Mouse (Mus musculus) olfactory bulb, adult 2 months (tissue): ENCODE measurements around the gene Sync. TPM values are rescaled to one million over a fixed set of nuclear protein-coding genes. Genes with fewer than 3 reads are reported as not detected.
A peak's percentile ranks its signal among the peaks of the same experiment; 100 is the strongest.

Source experiments
- H3K27ac ChIP-seq: fragments of 200-500 bp; 2 replicates; pipeline ENCODE4 v1.5.1; 2012; ENCODE audit warnings: low read depth, low read length; ENCODE audit not compliant: insufficient read depth
- H3K4me1 ChIP-seq: fragments of 200-500 bp; 2 replicates; pipeline ENCODE4 v1.6.1; 2012; ENCODE audit warnings: low read length; ENCODE audit not compliant: control insufficient read depth, insufficient read depth
- H3K4me3 ChIP-seq: fragments of 200-500 bp; 2 replicates; pipeline ENCODE4 v1.5.1; 2012; ENCODE audit warnings: mild to moderate bottlenecking, low read depth, low read length, moderate library complexity; ENCODE audit not compliant: insufficient read depth
- CTCF ChIP-seq: fragments of 200-500 bp; IDR thresholded peaks from 2 replicates; pipeline ENCODE4 v1.5.1; 2012; ENCODE audit warnings: low read depth, mild to moderate bottlenecking, low read length, moderate library complexity; ENCODE audit not compliant: insufficient read depth
- POLR2A ChIP-seq: fragments of 200-500 bp; IDR thresholded peaks from 2 replicates; pipeline ENCODE4 v1.6.1; 2012; ENCODE audit warnings: mild to moderate bottlenecking, low read depth, low read length, moderate library complexity; ENCODE audit not compliant: insufficient read depth
- WGBS: fragments of 180-500 bp; shearing (Covaris S2); methylation state at CpG from one replicate; pipeline ENCODE4 v1.1.7; 2018; 5-methylcytosine and 5-hydroxymethylcytosine counted together
- polyA plus RNA-seq: library from polyadenylated mRNA; stranded (reverse); fragments of >200 nt; gene quantifications from 2 replicates; pipeline ENCODE4 v1.2.4, GENCODE M21; 2012; ENCODE audit warnings: low replicate concordance; ENCODE audit not compliant: missing spikeins, insufficient read depth, insufficient read length

Sync gene
- polyA plus RNA-seq, 1 experiment, result not detected

DNA sequence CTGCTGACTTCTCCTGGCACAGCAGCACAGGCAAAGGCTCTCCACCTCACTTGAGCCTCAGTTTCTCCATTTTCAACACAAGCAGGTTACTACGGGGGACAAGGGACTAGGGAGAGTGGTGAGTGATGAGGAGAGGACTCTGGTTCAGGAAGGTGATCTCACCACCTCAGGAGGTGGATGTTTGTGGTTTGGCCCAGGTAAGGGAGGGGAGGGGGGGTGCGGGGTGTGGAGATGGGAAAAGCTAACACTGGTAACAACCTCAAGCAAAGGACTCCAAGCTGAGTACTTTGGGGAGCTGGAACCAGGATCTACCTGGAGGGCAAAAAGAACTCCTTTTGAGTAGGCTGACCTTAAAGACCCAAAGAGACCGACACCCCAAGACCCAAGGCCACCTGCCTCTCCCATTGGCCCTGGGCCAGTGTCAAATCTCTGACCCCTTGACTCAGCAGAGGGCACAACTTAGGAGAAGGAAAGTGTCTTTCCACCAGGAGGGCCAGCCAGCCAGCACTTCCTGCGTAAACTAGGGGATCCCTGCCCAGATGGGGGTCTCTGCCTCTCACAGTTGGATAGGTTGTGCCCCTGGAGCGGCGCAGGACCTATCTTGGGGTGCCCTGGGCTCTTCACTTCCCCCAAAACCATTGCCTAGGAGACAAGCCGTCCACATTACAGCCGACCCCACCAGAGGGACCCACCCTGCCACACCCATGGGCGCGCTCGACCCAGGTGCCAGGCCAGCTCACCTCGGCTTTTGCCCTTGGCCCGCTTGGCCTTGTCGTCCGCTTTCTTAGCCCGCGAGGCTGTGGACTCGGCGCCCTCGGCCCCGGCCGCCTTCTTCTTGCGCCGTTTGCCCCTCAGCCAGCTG is 39.8 kb upstream of the Sync start:
- H3K4me1 ChIP-seq, result peaks cover 17% of the 10 kb centered on the region
- TF ChIP-seq CTCF, result no peak
- no peak for TF ChIP-seq POLR2A
- peak overlapping the region; percentile 40 for H3K4me3 ChIP-seq
- 24% methylated on average over 24 of the region's 24 CpGs for WGBS
- H3K27ac ChIP-seq, result no peak overlapping the region

DNA sequence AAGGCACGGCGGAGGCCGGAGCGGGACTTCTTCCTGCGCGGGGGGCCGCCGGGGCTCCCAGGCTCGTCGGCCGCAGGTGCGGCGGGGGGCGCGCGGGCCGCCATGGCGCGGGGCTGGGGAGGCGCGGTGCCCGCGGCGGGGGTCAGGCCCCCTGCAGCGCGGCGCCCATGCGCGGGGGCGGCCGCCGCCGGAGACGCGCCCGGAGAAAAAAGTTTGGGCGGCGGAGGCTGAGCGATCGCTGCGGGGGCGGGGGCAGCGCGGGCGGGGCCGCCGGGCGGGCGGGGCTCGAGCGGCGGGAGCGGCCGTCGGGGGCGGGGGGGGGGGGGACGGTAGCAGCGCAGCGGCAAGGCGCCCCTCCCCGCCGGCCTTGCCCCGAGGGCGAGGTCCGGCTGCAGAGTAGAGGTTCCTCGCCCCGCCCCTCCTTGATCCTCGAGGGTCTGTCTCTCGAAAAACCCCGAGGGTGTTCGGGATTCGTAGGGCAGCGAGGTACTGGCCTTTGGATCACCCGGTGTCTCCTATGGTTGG is 39.1 kb upstream of the Sync start:
- Histone ChIP-seq H3K27ac (no peak overlapping the region), H3K4me1 (peaks cover 17% of the 10 kb centered on the region), H3K4me3 (peak overlapping the region; percentile 40)
- TF ChIP-seq CTCF (no peak), POLR2A (no peak)
- WGBS, result 12% methylated on average over 61 of the region's 74 CpGs

DNA sequence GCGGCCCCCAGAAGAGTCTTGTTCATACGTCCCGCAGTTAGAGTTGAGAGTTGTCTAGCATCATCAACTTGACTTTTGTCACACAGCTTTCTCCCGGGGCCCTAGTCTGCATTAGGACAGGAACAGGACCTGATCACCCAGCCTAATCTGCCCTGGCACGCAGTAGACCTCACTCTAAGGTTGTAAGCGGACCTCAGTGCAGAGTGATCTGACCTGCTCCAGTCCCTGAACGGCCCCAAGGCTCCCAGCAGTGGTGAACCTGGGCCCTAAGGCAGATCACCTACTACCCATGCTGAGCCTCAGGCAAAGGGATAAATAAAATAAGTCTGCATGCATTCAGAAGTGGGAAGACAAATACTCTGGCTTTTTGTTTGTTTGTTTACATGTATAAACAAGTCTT is 38.1 kb upstream of the Sync start:
- TF ChIP-seq CTCF (no peak), POLR2A (no peak)
- no peak overlapping the region for H3K4me3 ChIP-seq
- H3K4me1 ChIP-seq, result peaks cover 17% of the 10 kb centered on the region
- 80% methylated on average over 7 of the region's 7 CpGs for WGBS
- no peak overlapping the region for H3K27ac ChIP-seq

DNA sequence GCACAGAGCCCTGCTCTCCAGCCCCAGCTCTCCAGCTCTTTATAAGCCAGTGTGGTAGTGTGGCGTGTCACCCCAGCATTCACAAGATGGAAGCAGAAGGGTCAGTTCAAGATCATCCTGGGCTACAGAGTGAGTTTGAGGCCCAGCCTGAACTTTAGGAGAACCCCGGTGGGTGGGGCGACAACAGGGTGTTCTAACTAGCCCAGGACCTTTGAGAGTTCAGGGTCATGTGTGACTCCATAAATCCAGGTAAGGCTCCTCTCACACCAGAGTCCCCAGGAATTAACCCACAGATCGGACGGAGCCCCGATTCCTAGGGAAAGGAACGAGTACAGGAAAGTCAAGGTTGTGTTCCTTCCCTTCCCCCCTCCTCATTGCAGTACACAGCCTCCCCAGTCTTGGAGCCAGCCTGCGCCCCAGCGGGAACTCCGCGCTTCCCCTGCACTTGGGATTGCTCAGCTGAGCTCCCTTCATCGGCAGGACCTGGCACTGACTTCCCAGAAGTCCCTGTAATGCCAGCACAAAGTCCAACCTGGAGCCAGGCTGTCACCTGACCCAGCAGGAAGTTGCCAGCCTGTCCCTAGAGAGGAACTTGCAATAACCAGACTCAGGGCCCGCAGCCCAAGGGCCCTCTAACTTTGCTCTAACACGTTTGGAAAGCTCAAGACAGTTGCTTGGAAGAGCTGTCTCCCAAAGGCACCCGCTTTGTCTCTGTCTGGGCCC is 36.5 kb upstream of the Sync start:
- 60% methylated on average over 15 of the region's 15 CpGs for WGBS
- H3K4me3 ChIP-seq, result no peak overlapping the region
- H3K4me1 ChIP-seq, result peaks cover 17% of the 10 kb centered on the region
- no peak overlapping the region for H3K27ac ChIP-seq
- TF ChIP-seq POLR2A, result no peak
- TF ChIP-seq CTCF, result no peak

DNA sequence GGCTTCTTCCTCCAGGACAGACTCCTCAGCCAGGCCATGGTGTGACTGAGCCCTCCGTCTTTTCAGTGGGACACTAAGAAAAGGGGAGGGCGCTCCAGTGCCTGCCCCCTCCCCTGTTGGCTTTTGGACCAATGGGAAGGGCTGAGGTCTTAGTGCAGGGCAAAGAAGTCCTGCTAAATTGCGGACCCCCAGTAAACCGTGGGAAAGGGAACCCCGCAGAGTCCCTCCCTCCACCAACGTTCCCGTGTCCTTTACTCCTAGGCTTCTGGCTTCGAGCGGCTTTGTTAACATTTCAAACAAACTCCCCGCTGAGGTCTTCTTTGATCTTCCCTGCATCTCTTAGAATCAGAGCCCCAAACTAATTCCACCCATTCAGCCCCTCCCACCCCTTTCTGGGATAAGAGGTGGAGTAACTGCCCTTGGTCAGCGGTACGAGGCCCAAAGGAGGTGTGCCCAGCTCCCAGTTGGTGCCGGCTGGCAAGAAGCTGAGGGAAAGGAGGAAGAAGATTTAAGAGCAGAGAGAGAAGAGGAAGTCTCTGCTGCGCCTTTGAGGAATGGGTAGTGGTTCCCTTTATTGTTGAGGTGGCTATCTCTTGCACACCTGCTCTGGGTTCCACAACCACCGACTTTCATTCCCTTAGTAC is 35.8 kb upstream of the Sync start:
- TF ChIP-seq CTCF (no peak), POLR2A (no peak)
- Histone ChIP-seq H3K4me3 (no peak overlapping the region), H3K27ac (no peak overlapping the region), H3K4me1 (peaks cover 21% of the 10 kb centered on the region)
- WGBS, result 35% methylated on average over 15 of the region's 15 CpGs

DNA sequence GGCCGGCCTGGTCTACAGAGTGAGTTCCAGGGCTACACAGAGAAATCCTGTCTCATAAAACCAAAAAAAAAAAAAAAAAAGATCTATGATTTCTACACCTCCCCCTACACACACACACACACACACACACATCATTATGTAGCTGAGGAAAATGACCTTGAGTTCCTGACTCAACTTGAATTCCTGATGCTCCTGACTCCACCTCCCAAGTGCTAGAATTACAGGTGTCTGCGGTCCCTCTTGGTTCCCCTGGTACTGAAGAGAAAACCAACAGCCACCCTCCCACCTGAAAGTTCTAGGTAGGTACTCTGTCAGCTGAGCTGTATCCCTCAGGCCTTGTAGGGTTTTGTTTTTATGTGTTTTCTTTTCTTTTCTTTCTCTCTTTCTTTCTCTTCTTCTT is 34.9 kb upstream of the Sync start:
- no peak for TF ChIP-seq POLR2A
- TF ChIP-seq CTCF, result no peak
- Histone ChIP-seq H3K27ac (no peak overlapping the region), H3K4me3 (no peak overlapping the region), H3K4me1 (peaks cover 23% of the 10 kb centered on the region)
- WGBS, result 95% methylated on average over 2 of the region's 2 CpGs

DNA sequence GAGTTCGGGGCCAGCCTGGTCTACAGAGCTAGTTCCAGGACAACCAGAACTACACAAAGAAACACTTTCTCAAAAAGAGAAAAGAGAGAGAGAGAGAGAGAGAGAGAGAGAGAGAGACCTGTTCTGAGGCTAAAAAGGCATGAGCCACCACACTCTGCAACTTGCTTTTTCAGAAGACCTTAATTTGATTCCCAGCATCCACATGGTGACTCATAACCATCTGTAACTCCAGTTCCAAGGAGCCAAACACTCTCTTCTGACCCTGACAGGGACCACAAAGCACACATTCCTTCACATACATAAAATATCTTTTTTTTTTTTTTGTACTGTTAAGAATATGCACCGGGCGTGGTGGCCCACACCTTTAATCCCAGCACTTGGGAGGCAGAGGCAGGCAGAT is 32.8 kb upstream of the Sync start:
- WGBS, result 95% methylated on average over 3 of the region's 3 CpGs
- Histone ChIP-seq H3K27ac (no peak overlapping the region), H3K4me1 (peaks cover 17% of the 10 kb centered on the region), H3K4me3 (no peak overlapping the region)
- no peak for TF ChIP-seq POLR2A
- TF ChIP-seq CTCF, result no peak

DNA sequence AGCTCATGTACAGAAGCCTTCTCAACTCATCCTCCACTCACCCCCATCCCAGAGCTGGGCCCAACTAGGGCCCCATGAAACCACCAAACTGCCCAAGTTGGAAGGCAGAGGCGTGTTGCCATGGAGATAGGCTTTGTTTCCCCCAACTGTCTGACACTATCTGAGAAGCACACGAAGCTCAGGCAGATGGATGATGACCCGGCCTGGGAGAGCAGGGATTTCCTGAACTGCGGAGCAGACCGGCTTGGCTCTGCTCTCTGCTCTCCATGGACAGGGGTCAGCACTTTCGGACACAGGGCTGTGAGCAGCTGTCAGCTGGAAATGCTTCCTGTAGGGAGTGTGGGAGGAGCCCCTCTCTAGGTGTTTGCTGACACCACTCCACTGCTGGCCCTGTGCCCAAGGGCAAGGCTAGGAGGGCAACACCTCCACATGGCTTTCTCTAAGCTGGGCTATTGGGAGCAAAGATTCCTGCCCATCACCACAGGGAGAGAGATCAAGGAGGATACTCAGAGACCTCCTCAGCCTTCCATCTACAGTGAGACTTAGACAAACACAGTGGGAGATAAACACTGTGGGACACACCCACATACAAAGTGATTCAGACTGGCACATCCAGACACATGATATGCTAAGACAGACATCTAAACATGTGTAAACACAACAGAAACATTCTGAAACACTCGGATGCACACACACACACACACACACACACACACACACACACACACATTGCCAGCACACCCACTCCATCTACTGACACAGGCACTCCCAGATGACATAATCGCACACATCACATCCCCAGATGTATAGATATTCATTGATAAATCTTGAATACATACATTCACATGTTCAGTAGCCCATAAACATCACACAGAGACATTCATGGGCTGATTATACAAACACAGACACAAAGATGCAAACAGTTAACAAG is 30.7 kb upstream of the Sync start:
- WGBS, result 44% methylated on average over 8 of the region's 8 CpGs
- Histone ChIP-seq H3K4me3 (no peak overlapping the region), H3K4me1 (peaks cover 14% of the 10 kb centered on the region), H3K27ac (no peak overlapping the region)
- TF ChIP-seq POLR2A (no peak), CTCF (no peak)
